Mouse (Mus musculus) erythroblast, embryonic 14.5 days (primary cell): ENCODE measurements at regions not wholly inside any gene's neighbourhood (a gene's known extent, or its start where the extent isn't known, plus 50 kb on each side); places are given as distances from the start of the nearest gene placed in this dataset.

Source experiments
- H3K27me3 ChIP-seq: 2 replicates; pipeline ENCODE4 v1.6.1; 2012; ENCODE audit warnings: inconsistent platforms; ENCODE audit not compliant: control insufficient read depth
- H3K36me3 ChIP-seq: 2 replicates; pipeline ENCODE4 v1.6.1; 2012; ENCODE audit warnings: mild to moderate bottlenecking, inconsistent platforms; ENCODE audit not compliant: control insufficient read depth
- H3K4me1 ChIP-seq: 2 replicates; pipeline ENCODE4 v1.6.1; 2012; ENCODE audit warnings: inconsistent platforms; ENCODE audit not compliant: control insufficient read depth
- H3K4me3 ChIP-seq: replicated peaks from 2 replicates; pipeline ENCODE3; 2012; ENCODE audit warnings: moderate library complexity, mild to moderate bottlenecking, inconsistent platforms
- H3K9me3 ChIP-seq: 2 replicates; pipeline ENCODE4 v1.6.1; 2012; ENCODE audit warnings: low read length, inconsistent platforms, mixed read lengths; ENCODE audit not compliant: control insufficient read depth
- GATA1 ChIP-seq: IDR thresholded peaks from 2 replicates; pipeline ENCODE4 v1.6.1; 2012; ENCODE audit warnings: low read length, inconsistent platforms, mixed read lengths
- TAL1 ChIP-seq: IDR thresholded peaks from 3 replicates; pipeline ENCODE4 v1.6.1; 2012; ENCODE audit warnings: low read length, inconsistent platforms, mixed read lengths

DNA sequence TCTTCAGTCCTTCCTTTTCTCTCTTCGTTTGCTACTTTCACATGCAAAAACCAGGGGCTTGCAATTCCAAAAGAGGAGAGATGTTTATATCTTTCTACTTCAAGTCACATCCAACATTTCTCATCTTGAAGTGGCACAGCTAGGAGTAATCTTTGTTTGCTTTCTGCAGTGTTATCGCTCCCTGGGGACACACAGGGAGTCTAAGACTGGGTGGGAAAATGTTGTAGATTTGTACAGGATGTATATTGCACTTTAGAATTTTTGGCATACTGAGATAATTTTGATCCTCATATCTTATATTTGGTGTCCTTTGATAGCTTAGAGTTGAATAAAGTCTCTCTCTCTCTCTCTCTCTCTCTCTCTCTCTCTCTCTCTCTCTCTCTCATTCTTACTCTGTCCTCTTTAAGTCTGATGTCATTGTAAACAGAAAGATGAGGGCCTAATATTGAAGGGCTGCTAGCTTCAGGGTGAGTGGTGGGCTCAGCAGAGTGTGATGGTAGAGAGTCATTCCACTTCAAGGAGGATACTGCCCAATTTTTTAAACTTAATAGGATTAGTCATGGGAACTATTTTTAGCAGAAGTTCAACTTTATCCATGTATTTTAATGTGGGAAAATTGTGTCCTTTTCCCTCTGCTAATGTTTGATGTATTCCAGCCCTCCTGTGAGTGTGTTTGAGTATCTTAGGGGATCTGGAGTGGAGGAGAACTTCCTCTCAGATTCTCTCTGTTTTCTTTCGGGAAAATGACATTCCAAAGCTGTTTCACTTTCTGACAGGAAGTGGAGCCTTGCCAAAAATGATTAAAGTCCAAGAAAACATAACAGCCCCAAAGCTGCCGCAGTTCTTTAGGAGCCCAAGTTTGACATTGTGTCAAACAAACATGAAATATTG, 397.3 kb upstream of the Zeb2 start:
- Histone ChIP-seq H3K27me3 (no peaks in the 10 kb centered on the region), H3K9me3 (no peaks in the 10 kb centered on the region), H3K4me3 (no peak overlapping the region), H3K36me3 (no peaks in the 10 kb centered on the region), H3K4me1 (no peaks in the 10 kb centered on the region)
- TF ChIP-seq TAL1 (no peak), GATA1 (no peak)

DNA sequence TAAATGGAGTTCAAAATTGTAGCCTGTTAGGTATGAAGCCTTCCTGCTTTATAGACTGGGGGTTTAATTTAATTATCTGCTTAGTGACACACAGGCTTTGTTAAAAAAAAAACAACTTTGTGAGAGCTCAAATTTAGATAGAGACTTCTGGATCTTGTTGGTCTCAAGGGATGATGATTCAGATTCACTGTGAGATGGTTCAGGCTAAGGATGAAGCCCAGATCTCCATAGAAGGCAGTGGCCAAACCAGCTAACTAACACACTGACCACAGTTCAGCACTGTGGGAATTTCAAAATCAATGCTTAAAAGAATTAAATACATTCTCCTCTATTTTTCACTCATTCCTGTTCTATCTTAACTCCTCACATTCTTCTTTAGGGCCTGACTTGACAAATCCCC, 395.7 kb upstream of the Zeb2 start:
- H3K27me3 ChIP-seq = no peaks in the 10 kb centered on the region
- no peaks in the 10 kb centered on the region for H3K36me3 ChIP-seq
- TF ChIP-seq GATA1 (no peak), TAL1 (no peak)
- H3K9me3 ChIP-seq = no peaks in the 10 kb centered on the region
- no peak overlapping the region for H3K4me3 ChIP-seq
- H3K4me1 ChIP-seq = no peaks in the 10 kb centered on the region

GRCm38 (mm10) chr2:45511791-45512190, 394.6 kb upstream of the Zeb2 start:
- TF ChIP-seq TAL1 = no peak
- TF ChIP-seq GATA1 = no peak
- Histone ChIP-seq H3K27me3 (no peaks in the 10 kb centered on the region), H3K9me3 (no peaks in the 10 kb centered on the region), H3K4me1 (no peaks in the 10 kb centered on the region), H3K36me3 (no peaks in the 10 kb centered on the region), H3K4me3 (no peak overlapping the region)

- Histone ChIP-seq H3K4me1 (no peaks in the 10 kb centered on the region), H3K9me3 (no peaks in the 10 kb centered on the region), H3K36me3 (no peaks in the 10 kb centered on the region), H3K4me3 (no peak overlapping the region), H3K27me3 (no peaks in the 10 kb centered on the region)
- no peak for TF ChIP-seq TAL1
- no peak for TF ChIP-seq GATA1
These were observed 387.3 kb upstream of the Zeb2 start for GRCm38 (mm10) chr2:45504468-45504867.

- H3K4me1 ChIP-seq = no peaks in the 10 kb centered on the region
- H3K27me3 ChIP-seq = no peaks in the 10 kb centered on the region
- no peaks in the 10 kb centered on the region for H3K9me3 ChIP-seq
- H3K36me3 ChIP-seq = no peaks in the 10 kb centered on the region
- TF ChIP-seq TAL1 (no peak), GATA1 (no peak)
- no peak overlapping the region for H3K4me3 ChIP-seq
These were observed 376.5 kb upstream of the Zeb2 start for GRCm38 (mm10) chr2:45493656-45494055.

GRCm38 (mm10) chr2:45486530-45486929, 369.3 kb upstream of the Zeb2 start:
- Histone ChIP-seq H3K4me3 (no peak overlapping the region), H3K4me1 (no peaks in the 10 kb centered on the region), H3K27me3 (no peaks in the 10 kb centered on the region), H3K36me3 (no peaks in the 10 kb centered on the region), H3K9me3 (no peaks in the 10 kb centered on the region)
- no peak for TF ChIP-seq TAL1
- no peak for TF ChIP-seq GATA1

DNA sequence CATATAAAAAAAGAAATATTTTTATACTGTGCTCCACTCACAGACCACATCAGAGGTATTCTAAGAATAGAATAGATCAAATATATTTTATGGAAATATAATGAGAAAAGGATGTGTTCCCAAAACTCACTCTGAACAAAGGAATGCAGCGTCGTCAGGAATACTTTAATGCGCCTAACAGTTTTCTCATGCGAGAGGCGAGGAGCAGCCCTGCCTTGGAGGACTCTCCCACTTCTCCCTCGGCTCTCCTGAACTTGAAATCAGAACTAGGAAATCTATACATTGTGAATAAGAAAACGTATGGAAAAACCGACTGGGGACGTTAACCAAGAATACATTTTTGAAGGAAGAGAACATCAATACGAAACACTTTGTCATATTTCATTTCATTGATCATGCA, 368.3 kb upstream of the Zeb2 start:
- H3K4me3 ChIP-seq = no peak overlapping the region
- no peaks in the 10 kb centered on the region for H3K9me3 ChIP-seq
- H3K27me3 ChIP-seq = no peaks in the 10 kb centered on the region
- H3K36me3 ChIP-seq = no peaks in the 10 kb centered on the region
- H3K4me1 ChIP-seq = no peaks in the 10 kb centered on the region
- TF ChIP-seq GATA1 = no peak
- TF ChIP-seq TAL1 = no peak

DNA sequence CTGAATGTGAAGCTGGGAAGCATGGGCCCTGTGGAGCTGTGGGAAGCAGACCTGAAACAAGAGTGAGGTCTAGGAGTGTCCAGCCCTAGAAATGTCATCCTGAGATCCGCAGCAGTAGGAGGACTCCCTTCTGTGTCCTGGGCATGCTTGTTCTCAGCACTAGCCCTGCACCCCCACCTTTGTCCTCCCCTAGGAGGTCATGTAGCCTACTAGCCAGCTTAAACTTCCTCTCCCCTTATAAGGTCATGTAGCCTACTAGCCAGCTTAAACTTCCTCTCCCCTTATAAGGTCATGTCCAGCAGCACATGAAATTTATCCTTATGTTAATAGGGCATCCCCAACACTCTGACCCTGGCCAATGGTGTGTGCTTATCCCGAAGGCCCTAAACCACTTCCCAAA, 363.5 kb upstream of the Zeb2 start:
- H3K4me3 ChIP-seq = no peak overlapping the region
- H3K9me3 ChIP-seq = no peaks in the 10 kb centered on the region
- H3K27me3 ChIP-seq = no peaks in the 10 kb centered on the region
- H3K4me1 ChIP-seq = no peaks in the 10 kb centered on the region
- TF ChIP-seq TAL1 (no peak), GATA1 (no peak)
- H3K36me3 ChIP-seq = no peaks in the 10 kb centered on the region

GRCm38 (mm10) chr2:45475996-45476395, 358.8 kb upstream of the Zeb2 start:
- Histone ChIP-seq H3K4me1 (no peaks in the 10 kb centered on the region), H3K9me3 (no peaks in the 10 kb centered on the region), H3K4me3 (no peak overlapping the region), H3K36me3 (no peaks in the 10 kb centered on the region), H3K27me3 (no peaks in the 10 kb centered on the region)
- TF ChIP-seq TAL1 (no peak), GATA1 (no peak)

- H3K4me1 ChIP-seq = no peaks in the 10 kb centered on the region
- no peaks in the 10 kb centered on the region for H3K27me3 ChIP-seq
- no peaks in the 10 kb centered on the region for H3K36me3 ChIP-seq
- no peaks in the 10 kb centered on the region for H3K9me3 ChIP-seq
- no peak overlapping the region for H3K4me3 ChIP-seq
- no peak for TF ChIP-seq TAL1
- no peak for TF ChIP-seq GATA1
These were observed 347.1 kb upstream of the Zeb2 start for GRCm38 (mm10) chr2:45464306-45464705.
